Mouse (Mus musculus) lung, postnatal 0 days (tissue): ENCODE results near the gene Gm10134.

Experiments used
- CTCF ChIP-seq: IDR thresholded peaks from 2 replicates; pipeline ENCODE4 v1.5.1; 2016; ENCODE audit warnings: antibody characterized with exemption, mild to moderate bottlenecking
- EP300 ChIP-seq: IDR thresholded peaks from 2 replicates; pipeline ENCODE4 v1.6.1; 2016; ENCODE audit warnings: antibody characterized with exemption, mild to moderate bottlenecking, control low read depth

- TF ChIP-seq CTCF (no peak), EP300 (no peak)
Observed at GRCm38 (mm10) chr2:28535650-28536049, 29.8 kb downstream of the Gm10134 start.
